Mouse (Mus musculus): Measurements from ENCODE around the gene Nfyb. TPM values are rescaled to one million over a fixed set of nuclear protein-coding genes. Genes with fewer than 3 reads are reported as not detected.

The Nfyb gene
- total and polyA plus RNA-seq, 2 experiments from 2014 or later: 27.3 to 34.4 TPM

DNA sequence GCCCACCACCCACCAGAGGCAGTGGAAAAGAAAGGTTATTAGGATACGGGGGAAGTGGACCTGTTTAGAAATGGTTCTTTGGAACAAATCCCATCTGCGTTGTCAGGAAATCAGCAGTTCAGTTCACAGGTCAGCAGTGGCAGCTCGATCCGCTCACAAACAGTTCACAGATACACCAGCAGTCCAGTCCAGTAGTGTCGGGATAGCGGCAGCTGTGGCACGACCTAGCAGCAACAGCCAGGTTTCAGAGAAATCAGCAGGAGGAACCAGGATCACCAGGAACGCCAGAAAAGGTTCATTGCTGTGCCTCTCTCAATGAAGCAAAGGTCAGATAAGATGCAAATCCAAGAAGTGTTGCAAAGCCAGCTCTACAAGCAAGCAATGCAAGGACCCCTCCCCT is 42.5 kb upstream of the Nfyb start:
- no peaks in the 10 kb centered on the region for H3K9me3 ChIP-seq (ENCODE audit: low read length)
- WGBS: 85% methylated on average over 8 of the region's 8 CpGs
- ATAC-seq: no peak
- no peak overlapping the region for H3K4me3 ChIP-seq (ENCODE audit: low read length)
- no peaks in the 10 kb centered on the region for H3K27me3 ChIP-seq (ENCODE audit: insufficient read depth, low read length)
- DNase-seq (ENCODE audit: low spot score): no peak
- TF ChIP-seq CTCF (IDR thresholded peaks at IDR 0.05; ENCODE audit: low read depth): no peak
- H3K4me2 ChIP-seq (ENCODE audit: low read depth, low read length): no peak overlapping the region
- no peak overlapping the region for H3K9ac ChIP-seq (replicated peaks; ENCODE audit: low read length)
- H3K36me3 ChIP-seq (ENCODE audit: insufficient read depth, low read length): no peaks in the 10 kb centered on the region
- H3K4me1 ChIP-seq (ENCODE audit: insufficient read depth, low read length): no peaks in the 10 kb centered on the region
- no peak overlapping the region for H3K27ac ChIP-seq

DNA sequence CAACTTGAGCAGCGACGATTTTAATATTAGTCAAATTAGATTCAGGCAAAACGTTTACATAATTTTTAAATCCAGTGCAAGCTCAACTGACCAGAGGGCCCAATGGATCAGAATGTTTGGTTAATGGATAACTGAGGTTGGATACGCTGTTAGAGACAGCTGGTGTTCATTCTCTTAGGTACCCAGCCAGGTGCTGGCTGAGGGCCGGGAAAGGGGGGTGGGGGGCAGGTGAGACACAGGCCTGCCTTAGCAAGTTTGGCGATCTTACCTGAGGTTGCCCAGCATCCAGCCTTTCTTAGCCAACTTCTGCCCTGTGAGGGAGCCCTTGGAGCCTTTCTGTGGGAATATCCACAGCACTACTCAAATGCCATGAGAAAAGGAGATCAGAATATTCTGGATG is 41.2 kb upstream of the Nfyb start:
- H3K27me3 ChIP-seq (ENCODE audit: insufficient read depth, low read length): no peaks in the 10 kb centered on the region
- no peaks in the 10 kb centered on the region for H3K9me3 ChIP-seq (ENCODE audit: low read length)
- no peak for TF ChIP-seq CTCF (IDR thresholded peaks at IDR 0.05; ENCODE audit: low read depth)
- H3K27ac ChIP-seq: no peak overlapping the region
- H3K36me3 ChIP-seq (ENCODE audit: insufficient read depth, low read length): no peaks in the 10 kb centered on the region
- no peak for DNase-seq (ENCODE audit: low spot score)
- H3K4me1 ChIP-seq (ENCODE audit: insufficient read depth, low read length): no peaks in the 10 kb centered on the region
- H3K4me3 ChIP-seq (ENCODE audit: low read length): no peak overlapping the region
- ATAC-seq: no peak
- no peak overlapping the region for H3K4me2 ChIP-seq (ENCODE audit: low read depth, low read length)
- WGBS: 82% methylated on average over 6 of the region's 6 CpGs
- H3K9ac ChIP-seq (replicated peaks; ENCODE audit: low read length): no peak overlapping the region

DNA sequence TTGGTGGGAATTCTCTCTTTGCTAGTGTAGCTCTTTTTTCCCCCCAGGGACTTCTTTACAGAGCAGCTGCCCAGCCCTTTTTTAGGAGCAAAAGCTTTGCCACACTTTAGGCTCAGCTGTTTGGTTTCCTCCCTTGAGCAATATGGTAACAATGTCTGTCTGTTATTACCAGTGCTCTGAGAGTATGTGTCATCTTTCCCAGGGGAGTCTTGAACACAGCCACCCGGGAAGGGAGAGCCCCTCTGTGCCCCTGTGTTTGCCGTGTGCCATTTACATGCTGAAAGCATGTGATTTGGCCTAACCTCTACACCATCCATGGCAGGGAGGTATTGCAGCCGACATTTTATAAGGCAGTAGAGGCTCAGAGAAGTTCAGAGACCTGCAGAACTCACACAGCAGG is 40.5 kb upstream of the Nfyb start:
- no peaks in the 10 kb centered on the region for H3K27me3 ChIP-seq (ENCODE audit: insufficient read depth, low read length)
- DNase-seq (ENCODE audit: low spot score) (no peak), ATAC-seq (no peak)
- 56% methylated on average over 3 of the region's 3 CpGs for WGBS
- TF ChIP-seq CTCF (IDR thresholded peaks at IDR 0.05; ENCODE audit: low read depth): no peak
- H3K4me2 ChIP-seq (ENCODE audit: low read depth, low read length): no peak overlapping the region
- H3K9me3 ChIP-seq (ENCODE audit: low read length): no peaks in the 10 kb centered on the region
- H3K4me1 ChIP-seq (ENCODE audit: insufficient read depth, low read length): no peaks in the 10 kb centered on the region
- no peak overlapping the region for H3K4me3 ChIP-seq (ENCODE audit: low read length)
- H3K36me3 ChIP-seq (ENCODE audit: insufficient read depth, low read length): no peaks in the 10 kb centered on the region
- H3K27ac ChIP-seq: no peak overlapping the region
- H3K9ac ChIP-seq (replicated peaks; ENCODE audit: low read length): no peak overlapping the region

DNA sequence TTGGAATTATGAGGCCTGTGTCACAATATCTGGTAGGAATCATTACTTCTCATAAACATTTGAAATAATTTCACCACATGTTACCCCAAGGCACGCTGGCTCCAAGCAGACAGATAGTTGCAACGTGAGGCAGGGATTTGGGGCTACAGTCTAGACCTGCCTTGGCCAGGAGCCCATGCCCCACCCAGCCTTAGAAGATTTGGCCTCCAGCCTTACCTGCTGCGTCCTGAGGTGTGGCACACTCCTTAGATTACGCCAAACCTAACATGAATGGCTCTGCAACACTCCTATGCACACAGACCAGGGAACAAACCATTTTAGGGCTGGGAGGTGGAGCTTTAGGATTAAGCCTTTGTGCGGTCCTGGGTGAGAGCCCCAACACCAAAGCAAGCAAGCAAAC is 36.1 kb upstream of the Nfyb start:
- Histone ChIP-seq H3K9me3 (ENCODE audit: low read length) (no peaks in the 10 kb centered on the region), H3K4me1 (ENCODE audit: insufficient read depth, low read length) (peaks cover 2% of the 10 kb centered on the region; the same call in 1 of the 2 replicates), H3K27ac (no peak overlapping the region), H3K27me3 (ENCODE audit: insufficient read depth, low read length) (no peaks in the 10 kb centered on the region), H3K4me2 (ENCODE audit: low read depth, low read length) (no peak overlapping the region), H3K36me3 (ENCODE audit: insufficient read depth, low read length) (no peaks in the 10 kb centered on the region), H3K9ac (replicated peaks; ENCODE audit: low read length) (no peak overlapping the region), H3K4me3 (ENCODE audit: low read length) (no peak overlapping the region)
- TF ChIP-seq CTCF (IDR thresholded peaks at IDR 0.05; ENCODE audit: low read depth): no peak
- ATAC-seq (no peak), DNase-seq (ENCODE audit: low spot score) (no peak)
- 81% methylated on average over 5 of the region's 5 CpGs for WGBS

DNA sequence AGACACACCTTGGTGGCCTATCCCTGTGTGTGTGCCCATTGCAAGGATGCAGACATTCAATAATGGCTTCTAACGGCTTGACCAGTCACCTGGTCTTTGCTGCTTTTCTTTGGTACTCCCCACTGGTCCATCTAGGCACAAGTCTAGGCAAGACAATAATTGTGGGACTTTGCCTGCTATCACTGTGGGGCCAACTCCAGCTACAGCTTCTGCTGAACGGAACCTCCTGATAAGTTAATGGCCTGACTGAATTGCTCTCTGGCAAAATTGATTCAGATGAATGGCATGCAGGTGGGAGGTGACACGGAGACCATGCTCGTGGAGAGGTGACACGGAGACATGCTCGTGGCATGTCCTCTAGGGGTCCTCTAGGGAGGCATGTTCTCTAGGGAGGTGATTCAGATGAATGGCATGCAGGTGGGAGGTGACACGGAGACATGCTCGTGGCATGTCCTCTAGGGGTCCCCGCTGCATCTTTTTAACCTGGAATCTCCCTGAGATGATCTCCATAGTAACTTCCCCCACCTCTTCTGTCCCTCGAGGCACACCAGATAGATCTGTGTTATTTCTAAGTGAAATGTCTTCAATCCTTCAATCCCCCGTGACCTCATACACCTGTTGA is 34.5 kb upstream of the Nfyb start:
- H3K9me3 ChIP-seq (ENCODE audit: low read length): no peaks in the 10 kb centered on the region
- H3K4me3 ChIP-seq (ENCODE audit: low read length): no peak overlapping the region
- ATAC-seq: no peak
- no peak overlapping the region for H3K4me2 ChIP-seq (ENCODE audit: low read depth, low read length)
- H3K36me3 ChIP-seq (ENCODE audit: insufficient read depth, low read length): no peaks in the 10 kb centered on the region
- H3K27ac ChIP-seq: no peak overlapping the region
- no peak overlapping the region for H3K9ac ChIP-seq (replicated peaks; ENCODE audit: low read length)
- DNase-seq (ENCODE audit: low spot score): no peak
- H3K27me3 ChIP-seq (ENCODE audit: insufficient read depth, low read length): no peaks in the 10 kb centered on the region
- peaks cover 3% of the 10 kb centered on the region; the same call in 1 of the 2 replicates for H3K4me1 ChIP-seq (ENCODE audit: insufficient read depth, low read length)
- 0 out of 2 replicates have a peak, but pooled peaks have one; percentile 4 for TF ChIP-seq CTCF (IDR thresholded peaks at IDR 0.05; ENCODE audit: low read depth)
- WGBS: 69% methylated on average over 11 of the region's 11 CpGs

DNA sequence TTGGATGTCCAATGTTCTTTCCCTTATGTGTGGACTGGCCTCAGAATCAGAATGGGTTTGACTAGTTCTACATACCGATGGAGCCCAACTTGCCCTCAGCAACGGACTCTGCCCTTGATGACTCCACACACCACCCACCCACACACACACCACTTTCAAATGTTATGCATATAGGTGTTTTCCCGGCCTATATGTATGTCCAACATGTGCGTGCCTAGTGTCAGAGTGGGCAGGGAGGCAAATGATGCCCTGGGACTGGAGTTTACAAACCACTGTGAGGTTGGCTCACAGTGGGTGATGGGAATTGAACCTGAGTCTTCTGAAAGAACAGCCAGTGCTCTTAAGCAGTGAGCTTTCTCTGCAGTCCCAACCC is 33.2 kb upstream of the Nfyb start:
- DNase-seq (ENCODE audit: low spot score) (no peak), ATAC-seq (no peak)
- no peaks in the 10 kb centered on the region for H3K9me3 ChIP-seq (ENCODE audit: low read length)
- H3K27ac ChIP-seq: no peak overlapping the region
- TF ChIP-seq CTCF (IDR thresholded peaks at IDR 0.05; ENCODE audit: low read depth): no peak
- no peak overlapping the region for H3K4me3 ChIP-seq (ENCODE audit: low read length)
- peaks cover 3% of the 10 kb centered on the region; the same call in 1 of the 2 replicates for H3K4me1 ChIP-seq (ENCODE audit: insufficient read depth, low read length)
- no peaks in the 10 kb centered on the region for H3K36me3 ChIP-seq (ENCODE audit: insufficient read depth, low read length)
- H3K9ac ChIP-seq (replicated peaks; ENCODE audit: low read length): no peak overlapping the region
- 89% methylated on average over 4 of the region's 4 CpGs for WGBS
- H3K27me3 ChIP-seq (ENCODE audit: insufficient read depth, low read length): no peaks in the 10 kb centered on the region
- H3K4me2 ChIP-seq (ENCODE audit: low read depth, low read length): no peak overlapping the region

DNA sequence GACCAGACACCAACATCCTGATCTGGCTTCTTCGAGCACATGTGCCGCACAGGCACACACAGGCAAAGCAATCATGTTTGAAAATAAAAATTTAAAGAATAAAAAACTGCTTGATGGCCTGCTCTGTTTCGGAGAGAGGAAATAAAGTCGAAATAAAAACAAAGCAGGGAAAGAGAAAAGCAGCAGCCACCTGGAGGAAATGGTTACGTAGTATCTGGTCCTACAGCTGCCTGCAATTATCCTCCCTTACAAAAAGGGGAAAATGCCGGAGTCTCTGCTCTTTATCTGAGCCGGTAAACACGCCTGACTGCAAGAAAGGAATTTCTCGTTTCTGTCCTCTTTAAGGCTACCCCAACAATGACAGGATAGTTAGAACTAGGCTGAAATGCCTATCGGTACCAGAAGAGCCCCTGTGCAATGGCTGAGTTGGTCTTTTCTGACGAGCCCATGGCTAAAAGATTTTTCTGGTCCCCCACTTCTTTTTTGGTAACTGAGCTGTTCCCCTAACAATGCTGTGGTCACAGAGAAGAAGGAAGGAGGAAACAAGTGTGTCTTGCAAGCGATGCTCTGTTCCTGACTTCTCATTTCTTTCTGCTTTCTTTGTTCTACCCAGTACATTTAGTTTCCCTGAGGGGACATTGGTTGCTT is 32.7 kb upstream of the Nfyb start:
- no peaks in the 10 kb centered on the region for H3K9me3 ChIP-seq (ENCODE audit: low read length)
- peaks cover 3% of the 10 kb centered on the region; the same call in 1 of the 2 replicates for H3K4me1 ChIP-seq (ENCODE audit: insufficient read depth, low read length)
- no peak overlapping the region for H3K9ac ChIP-seq (replicated peaks; ENCODE audit: low read length)
- WGBS: 55% methylated on average over 12 of the region's 12 CpGs
- H3K27ac ChIP-seq: no peak overlapping the region
- TF ChIP-seq CTCF (IDR thresholded peaks at IDR 0.05; ENCODE audit: low read depth): no peak
- no peaks in the 10 kb centered on the region for H3K36me3 ChIP-seq (ENCODE audit: insufficient read depth, low read length)
- H3K4me3 ChIP-seq (ENCODE audit: low read length): no peak overlapping the region
- ATAC-seq (no peak), DNase-seq (ENCODE audit: low spot score) (no peak)
- H3K27me3 ChIP-seq (ENCODE audit: insufficient read depth, low read length): no peaks in the 10 kb centered on the region
- H3K4me2 ChIP-seq (ENCODE audit: low read depth, low read length): no peak overlapping the region
